Mouse (Mus musculus): ENCODE results near the gene Map2.

Map2 gene

GRCm38 (mm10) chr1:66388561-66388960 is 213.5 kb downstream of the Map2 start:
- DNase-seq (ENCODE audit: low read depth, low spot score) = no peak

DNA sequence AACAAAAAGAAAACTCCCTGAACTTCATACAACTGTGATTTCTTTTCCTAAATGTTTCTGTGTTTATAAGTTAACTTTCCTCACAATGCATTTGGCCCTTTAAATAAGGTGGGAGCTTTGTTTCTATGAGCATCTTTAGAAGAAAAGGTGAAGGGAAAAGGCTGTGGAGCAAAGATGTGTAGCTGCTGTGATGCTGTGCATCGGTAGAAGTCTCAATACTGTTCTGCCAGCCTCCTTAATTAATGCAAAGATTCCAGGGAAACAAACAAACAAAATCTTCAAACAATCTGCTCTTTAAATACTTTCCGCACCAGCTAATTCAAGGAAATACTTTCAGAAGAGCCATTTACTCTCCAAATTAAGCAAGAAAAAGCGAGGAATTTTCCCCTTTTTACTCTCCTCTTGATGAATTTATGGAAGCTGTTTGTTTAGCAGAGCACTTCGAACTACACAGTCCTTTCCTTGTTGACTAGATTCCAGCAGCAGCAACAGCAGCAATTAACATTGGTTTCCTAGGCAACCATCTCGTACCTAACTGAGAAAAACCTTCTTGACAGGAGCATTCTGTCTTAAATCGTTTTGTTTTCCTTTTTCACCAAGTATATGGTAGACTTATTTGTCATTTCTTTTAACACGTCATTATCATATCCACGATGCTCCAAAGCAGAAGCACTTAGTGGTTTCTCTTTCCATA is 220.0 kb downstream of the Map2 start:
- no peak for DNase-seq (ENCODE audit: low read depth, low spot score)

- no peak for DNase-seq (ENCODE audit: low read depth, low spot score)
Observed at GRCm38 (mm10) chr1:66395826-66396225, 220.8 kb downstream of the Map2 start.

DNA sequence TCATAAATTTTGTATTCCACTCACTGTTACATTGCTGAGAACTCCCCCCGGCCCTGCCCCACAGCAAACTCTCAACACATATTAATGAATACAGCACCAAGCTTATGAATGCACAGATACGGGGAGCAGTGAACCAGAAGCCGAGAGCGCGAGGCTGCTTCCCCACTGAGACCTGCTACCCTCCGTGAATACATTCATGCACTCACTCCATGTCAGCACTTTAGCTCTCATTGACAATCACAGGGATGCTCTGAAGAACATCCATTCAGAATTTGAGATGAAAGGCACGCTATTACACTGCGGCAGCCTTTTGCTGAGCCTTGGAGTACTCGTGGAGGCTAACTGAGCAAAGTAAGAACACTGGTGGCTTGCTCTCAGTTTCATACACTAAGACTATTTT is 226.8 kb downstream of the Map2 start:
- no peak for DNase-seq (ENCODE audit: low read depth, low spot score)

DNA sequence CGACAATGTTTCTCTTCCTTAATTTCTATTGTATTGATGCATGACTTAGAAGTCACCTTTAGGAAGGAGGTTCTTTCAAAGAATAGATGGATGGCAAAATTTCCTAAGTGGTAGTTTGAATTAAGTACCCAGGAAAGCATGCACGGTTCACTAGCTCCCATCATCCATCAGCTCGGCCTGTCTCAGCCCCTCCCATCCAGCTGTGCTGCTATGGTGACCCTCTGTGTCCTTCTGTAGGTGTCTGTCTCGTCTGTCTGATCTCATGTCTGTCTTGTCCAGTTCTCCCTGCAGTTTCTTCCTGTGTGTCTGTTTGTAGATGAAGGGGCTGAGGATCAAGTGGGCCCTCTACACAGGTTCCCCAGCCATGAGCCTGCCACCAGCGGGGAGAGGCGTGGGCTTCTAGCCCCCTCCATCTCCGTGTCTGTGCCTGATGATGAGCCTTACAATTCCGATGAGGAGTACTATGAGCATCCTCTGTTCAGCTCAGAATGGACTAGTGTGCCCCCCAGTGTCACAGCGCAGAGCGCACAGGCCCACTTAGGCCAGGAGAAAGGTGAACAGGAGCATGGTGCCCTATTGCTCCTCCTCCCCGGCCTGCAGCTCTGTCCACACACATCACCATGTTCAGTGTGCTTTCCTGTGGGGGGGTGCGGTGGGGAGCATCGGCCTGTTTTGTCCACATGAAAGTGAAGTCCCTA is 232.3 kb downstream of the Map2 start:
- DNase-seq (ENCODE audit: low read depth, low spot score) = no peak

GRCm38 (mm10) chr1:66418360-66418759 is 243.3 kb downstream of the Map2 start:
- DNase-seq (ENCODE audit: low read depth, low spot score) = no peak

- DNase-seq (ENCODE audit: low read depth, low spot score) = no peak
Observed at GRCm38 (mm10) chr1:66426073-66426472, 251.0 kb downstream of the Map2 start.

GRCm38 (mm10) chr1:66430962-66431361 is 255.9 kb downstream of the Map2 start:
- no peak for DNase-seq (ENCODE audit: low read depth, low spot score)

DNA sequence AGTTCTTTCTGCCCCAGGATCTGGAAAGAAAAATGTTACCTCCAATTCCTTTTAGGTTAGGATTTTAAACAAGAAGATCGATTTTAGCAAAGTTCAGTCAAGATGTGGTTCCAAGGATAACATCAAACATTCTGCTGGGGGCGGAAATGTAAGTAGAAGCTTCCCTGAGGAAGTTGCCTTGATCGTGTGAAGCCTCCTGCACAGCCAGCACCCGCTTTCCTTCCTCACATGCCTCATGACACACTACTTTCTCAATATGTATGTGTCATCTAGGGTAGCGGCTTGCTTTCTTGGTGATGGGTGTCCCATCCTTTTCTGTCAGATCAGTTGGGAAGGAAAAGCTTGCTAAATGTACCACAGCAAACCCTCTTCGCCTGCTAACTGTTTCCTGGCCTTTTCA is 256.4 kb downstream of the Map2 start:
- DNase-seq (ENCODE audit: low read depth, low spot score) = no peak

DNA sequence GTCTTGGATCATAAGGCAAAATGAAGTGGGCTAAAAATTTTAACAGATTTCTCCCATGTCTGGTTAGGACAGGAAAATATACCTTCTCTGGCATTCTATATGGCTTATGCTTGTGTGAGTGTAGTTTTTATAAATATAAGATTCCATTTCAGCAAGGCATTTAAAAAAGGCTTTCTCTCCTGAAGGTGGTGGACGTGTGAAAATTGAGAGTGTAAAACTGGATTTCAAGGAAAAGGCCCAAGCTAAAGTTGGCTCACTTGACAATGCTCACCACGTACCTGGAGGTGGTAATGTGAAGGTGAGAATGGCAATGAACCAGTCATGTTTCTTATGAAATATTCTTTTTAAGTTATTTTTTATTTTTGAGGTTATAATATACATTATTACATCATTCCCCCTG is 263.0 kb downstream of the Map2 start:
- no peak for DNase-seq (ENCODE audit: low read depth, low spot score)

GRCm38 (mm10) chr1:66442922-66443321 is 267.8 kb downstream of the Map2 start:
- DNase-seq (ENCODE audit: low read depth, low spot score) = no peak

DNA sequence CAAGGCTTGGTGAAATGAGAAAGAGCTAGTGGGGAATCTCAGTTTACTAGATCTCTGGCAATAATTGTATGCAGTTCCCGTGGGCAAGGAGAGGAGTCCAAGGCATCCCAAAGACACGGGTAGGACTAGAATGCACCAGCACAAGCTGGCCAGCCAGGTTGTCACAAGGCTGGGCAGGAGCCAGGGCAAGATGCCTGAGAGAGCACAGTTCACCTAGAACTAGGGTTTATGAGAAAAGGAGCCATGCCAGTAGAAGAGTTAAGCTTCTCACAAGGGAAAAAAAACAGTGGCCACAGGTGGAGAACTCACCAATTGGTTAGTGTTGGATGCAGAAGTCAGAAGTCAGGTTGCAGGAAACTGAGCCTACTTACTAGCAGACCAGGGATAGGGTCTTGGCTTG is 274.4 kb downstream of the Map2 start:
- no peak for DNase-seq (ENCODE audit: low read depth, low spot score)

- DNase-seq (ENCODE audit: low read depth, low spot score) = no peak
Observed at GRCm38 (mm10) chr1:66456580-66456979, 281.5 kb downstream of the Map2 start.

- no peak for DNase-seq (ENCODE audit: low read depth, low spot score)
Observed at GRCm38 (mm10) chr1:66457747-66458146, 282.7 kb downstream of the Map2 start.

- DNase-seq (ENCODE audit: low read depth, low spot score) = no peak
Observed at GRCm38 (mm10) chr1:66459394-66459793, 284.3 kb downstream of the Map2 start.

DNA sequence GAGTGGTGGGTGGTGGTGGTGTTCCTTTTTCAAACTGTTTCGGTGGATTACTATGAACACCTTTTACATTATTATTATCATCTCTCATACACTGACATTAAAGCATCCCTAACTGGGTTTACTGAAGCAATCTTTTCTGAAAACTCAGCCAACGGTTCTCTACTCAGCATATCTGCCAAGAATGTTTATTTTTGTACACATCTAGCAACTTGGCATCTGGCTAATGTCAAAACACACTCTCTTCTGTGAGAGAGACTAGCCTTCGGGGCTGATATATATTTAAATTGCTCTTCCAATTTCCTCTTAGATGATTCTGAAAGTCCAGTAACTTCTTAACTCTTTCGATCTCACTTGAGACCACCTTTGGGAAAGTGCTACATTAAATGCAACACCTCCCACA is 285.8 kb downstream of the Map2 start:
- DNase-seq (ENCODE audit: low read depth, low spot score) = no peak

GRCm38 (mm10) chr1:66467821-66468703 is 293.0 kb downstream of the Map2 start, which contains the start of gene Unc80:
TSS of gene Unc80 (plus strand) at chr1:66468367.
- DNase-seq (ENCODE audit: low read depth, low spot score) = no peak

DNA sequence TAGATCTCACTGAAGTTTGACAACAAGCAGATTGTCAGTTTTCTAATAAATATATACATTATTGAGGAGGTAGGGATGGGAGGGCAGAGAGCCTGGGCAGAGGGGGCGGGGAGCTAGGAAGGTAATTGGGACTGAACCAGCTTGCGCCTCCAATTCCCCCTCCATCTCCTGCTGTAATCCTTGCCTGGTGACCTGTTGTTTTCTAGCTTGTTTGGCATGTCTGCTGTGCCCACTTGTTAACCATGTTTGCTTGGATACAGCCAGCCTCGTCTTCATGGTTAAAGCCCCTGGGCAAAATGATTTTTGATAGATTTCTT is 293.6 kb downstream of the Map2 start:
- DNase-seq (ENCODE audit: low read depth, low spot score) = no peak

DNA sequence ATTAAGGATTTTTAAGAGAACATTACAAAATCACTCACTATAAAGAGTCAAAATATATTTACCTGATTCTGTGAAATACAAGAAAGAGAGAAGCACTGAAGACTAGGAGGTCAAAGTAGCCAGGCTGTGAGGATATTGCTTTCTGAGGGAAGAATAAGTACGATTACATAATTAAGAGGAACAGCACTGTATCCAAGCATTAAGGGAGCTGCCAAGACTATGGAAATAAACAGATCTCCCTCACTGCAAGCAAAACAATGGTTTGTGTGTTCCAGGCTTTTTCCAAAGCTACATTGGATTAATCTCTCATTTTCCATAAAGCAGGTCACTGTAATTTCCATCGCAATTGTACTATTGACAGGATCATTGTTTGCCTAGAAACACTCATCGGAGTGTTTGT is 307.7 kb downstream of the Map2 start:
- DNase-seq (ENCODE audit: low read depth, low spot score) = no peak
